Comparison of ENCODE assay signal across 25 mouse cellular contexts in the genomic region with DNA sequence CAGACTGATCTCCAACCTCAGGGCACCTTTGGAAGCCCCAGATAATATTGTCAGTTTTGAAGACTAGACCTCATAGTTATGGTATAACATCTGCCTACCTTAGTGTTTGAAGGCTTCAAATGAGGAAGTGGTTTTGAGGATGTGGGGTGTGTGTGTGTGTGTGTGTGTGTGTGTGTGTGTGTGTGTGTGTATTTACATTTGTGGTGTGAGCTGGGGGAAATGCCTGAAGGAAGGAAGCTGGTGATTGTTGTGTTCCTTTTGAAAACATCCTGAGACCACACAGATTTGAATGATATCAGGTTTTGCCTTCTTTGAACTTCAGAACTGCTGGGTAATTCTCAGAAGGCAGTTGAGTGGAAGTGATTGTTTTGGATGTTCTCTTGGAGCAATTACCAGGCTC. TPM values are rescaled to one million over a fixed set of nuclear protein-coding genes. Genes with fewer than 3 reads are reported as not detected.
DNase-seq lines count a peak whose midpoint lies in the region; ATAC-seq and TF ChIP-seq lines count a peak whose summit lies in the region.
"Had no signal": no experiment of that assay in that cellular context is flagged by ENCODE, and none has a peak within 500 bp of the region (broad histone marks: within the 10 kb centered on the region; RNA-seq: fewer than 3 reads in every experiment).

No protein-coding gene starts in this region.

- no peaks in the 10 kb centered on the region for H3K36me3 ChIP-seq in thymus, adult 2 months (ENCODE audit: control insufficient read depth, insufficient read depth, low read length)
- no peaks in the 10 kb centered on the region for H3K36me3 ChIP-seq in midbrain, embryonic 14.5 days (ENCODE audit: control insufficient read depth, insufficient read depth, low read length)
- H3K36me3 ChIP-seq in hindbrain, embryonic 11.5 days (ENCODE audit: control insufficient read depth, insufficient read depth, low read length): no peaks in the 10 kb centered on the region
- no peaks in the 10 kb centered on the region for H3K36me3 ChIP-seq in midbrain, embryonic 16.5 days (ENCODE audit: control insufficient read depth, insufficient read depth, low read length)
- H3K36me3 ChIP-seq: embryonic facial prominence, embryonic 12.5 days; heart, embryonic 10.5 days; hindbrain, embryonic 10.5 days; midbrain, embryonic 13.5 days; stomach, embryonic 15.5 days had no signal

- H3K4me3 ChIP-seq in brown adipose tissue, adult 24 weeks (ENCODE audit: insufficient read depth, low read depth, low read length): no peak overlapping the region
- no peak overlapping the region for H3K4me3 ChIP-seq in thymus, adult 2 months (ENCODE audit: control insufficient read depth, insufficient read depth, low read length)
- H3K4me3 ChIP-seq in midbrain, embryonic 14.5 days (replicated peaks; ENCODE audit: low read depth, low read length): no peak overlapping the region
- H3K4me3 ChIP-seq in hindbrain, embryonic 11.5 days (ENCODE audit: low read depth, low read length): no peak overlapping the region
- no peak overlapping the region for H3K4me3 ChIP-seq in midbrain, embryonic 16.5 days (ENCODE audit: low read depth, low read length)
- H3K4me3 ChIP-seq: embryonic facial prominence, embryonic 12.5 days; heart, embryonic 10.5 days; hindbrain, embryonic 10.5 days; midbrain, embryonic 13.5 days; stomach, embryonic 15.5 days had no signal

- peak overlapping the region; percentile 81 for H3K27ac ChIP-seq in brown adipose tissue, adult 24 weeks (replicated peaks; ENCODE audit: low read depth, low read length)
- no peak overlapping the region for H3K27ac ChIP-seq in thymus, adult 2 months (ENCODE audit: control insufficient read depth, insufficient read depth, low read length)
- no peak overlapping the region for H3K27ac ChIP-seq in midbrain, embryonic 14.5 days (replicated peaks; ENCODE audit: low read depth, low read length)
- no peak overlapping the region for H3K27ac ChIP-seq in hindbrain, embryonic 11.5 days (ENCODE audit: low read depth, low read length)
- H3K27ac ChIP-seq in midbrain, embryonic 16.5 days (ENCODE audit: low read length): no peak overlapping the region
- H3K27ac ChIP-seq: embryonic facial prominence, embryonic 12.5 days; heart, embryonic 10.5 days; hindbrain, embryonic 10.5 days; macrophage; midbrain, embryonic 13.5 days; stomach, embryonic 15.5 days had no signal

- TF ChIP-seq POLR2A in thymus, adult 2 months (IDR thresholded peaks at IDR 0.05; ENCODE audit: control insufficient read depth, extremely low read depth, insufficient read depth, low read length, poor library complexity): no peak

- H3K4me2 ChIP-seq in midbrain, embryonic 14.5 days (ENCODE audit: low read length): no peak overlapping the region
- no peak overlapping the region for H3K4me2 ChIP-seq in hindbrain, embryonic 11.5 days (replicated peaks; ENCODE audit: low read depth, low read length)
- no peak overlapping the region for H3K4me2 ChIP-seq in midbrain, embryonic 16.5 days (ENCODE audit: low read length)
- H3K4me2 ChIP-seq: embryonic facial prominence, embryonic 12.5 days; midbrain, embryonic 13.5 days; stomach, embryonic 15.5 days had no signal

- no peaks in the 10 kb centered on the region for H3K4me1 ChIP-seq in brown adipose tissue, adult 24 weeks (ENCODE audit: control insufficient read depth, insufficient read depth, insufficient read length, low read length)
- no peaks in the 10 kb centered on the region for H3K4me1 ChIP-seq in thymus, adult 2 months (replicated peaks; ENCODE audit: control insufficient read depth, insufficient read depth, low read length)
- H3K4me1 ChIP-seq in midbrain, embryonic 14.5 days (ENCODE audit: control insufficient read depth, insufficient read depth, low read length): no peaks in the 10 kb centered on the region
- no peaks in the 10 kb centered on the region for H3K4me1 ChIP-seq in hindbrain, embryonic 11.5 days (replicated peaks; ENCODE audit: control insufficient read depth, insufficient read depth, low read length)
- no peaks in the 10 kb centered on the region for H3K4me1 ChIP-seq in midbrain, embryonic 16.5 days (ENCODE audit: control insufficient read depth, insufficient read depth, low read length)
- H3K4me1 ChIP-seq: embryonic facial prominence, embryonic 12.5 days; hindbrain, embryonic 10.5 days; midbrain, embryonic 13.5 days; stomach, embryonic 15.5 days had no signal

- TF ChIP-seq CTCF in thymus, adult 2 months (IDR thresholded peaks at IDR 0.05; ENCODE audit: borderline replicate concordance, control insufficient read depth, extremely low read depth, insufficient read depth, low read length, poor library complexity): no peak

- peak; percentile 0 for DNase-seq in CD4-positive, CD25-positive, alpha-beta regulatory T cell, adult 2 months (ENCODE audit: low read depth, low spot score)
- peak; percentile 28 for DNase-seq in 416B (ENCODE audit: low read depth)
- DNase-seq in thymus, adult 2 months: peak; percentile 29
- DNase-seq in midbrain, embryonic 14.5 days: no peak
- no peak for DNase-seq in hindbrain, embryonic 11.5 days (ENCODE audit: low spot score)
- DNase-seq: adrenal gland, adult 8-10 months; cerebellum, adult 11-12 months; cerebellum, postnatal 36 days; forebrain, postnatal 0 days; gastrocnemius, postnatal 10 days; kidney, adult 9 months; liver; liver, postnatal 0 days; right cerebral cortex, adult 18-20 months had no signal

- H3K27me3 ChIP-seq in thymus, adult 2 months (ENCODE audit: control insufficient read depth, insufficient read depth, low read length): no peaks in the 10 kb centered on the region
- no peaks in the 10 kb centered on the region for H3K27me3 ChIP-seq in midbrain, embryonic 14.5 days (ENCODE audit: control insufficient read depth, insufficient read depth, low read length)
- H3K27me3 ChIP-seq in hindbrain, embryonic 11.5 days (ENCODE audit: control insufficient read depth, insufficient read depth, low read length): no peaks in the 10 kb centered on the region
- no peaks in the 10 kb centered on the region for H3K27me3 ChIP-seq in midbrain, embryonic 16.5 days (ENCODE audit: control insufficient read depth, insufficient read depth, low read depth, low read length)
- H3K27me3 ChIP-seq: embryonic facial prominence, embryonic 12.5 days; midbrain, embryonic 13.5 days; stomach, embryonic 15.5 days had no signal

- ATAC-seq in CD4-positive, CD25-positive, alpha-beta regulatory T cell, adult 4 months: no peak
- no peak for ATAC-seq in midbrain, embryonic 14.5 days (ENCODE audit: low FRiP score, low TSS enrichment)
- ATAC-seq in hindbrain, embryonic 11.5 days (ENCODE audit: low FRiP score): no peak
- no peak for ATAC-seq in midbrain, embryonic 16.5 days
- ATAC-seq: forebrain, postnatal 0 days; inflammation-experienced regulatory T-cells, adult 6 months; liver, postnatal 0 days; midbrain, embryonic 13.5 days had no signal

- H3K9ac ChIP-seq in midbrain, embryonic 14.5 days (replicated peaks; ENCODE audit: low read length): no peak overlapping the region
- H3K9ac ChIP-seq in hindbrain, embryonic 11.5 days (ENCODE audit: low read depth, low read length): no peak overlapping the region
- no peak overlapping the region for H3K9ac ChIP-seq in midbrain, embryonic 16.5 days (ENCODE audit: low read depth, low read length)
- H3K9ac ChIP-seq: embryonic facial prominence, embryonic 12.5 days; forebrain, postnatal 0 days; liver, postnatal 0 days; midbrain, embryonic 13.5 days; stomach, embryonic 15.5 days had no signal

- H3K9me3 ChIP-seq in midbrain, embryonic 14.5 days (ENCODE audit: control insufficient read depth, low read length): no peaks in the 10 kb centered on the region
- no peaks in the 10 kb centered on the region for H3K9me3 ChIP-seq in hindbrain, embryonic 11.5 days (ENCODE audit: control insufficient read depth, low read length)
- no peaks in the 10 kb centered on the region for H3K9me3 ChIP-seq in midbrain, embryonic 16.5 days (replicated peaks; ENCODE audit: control insufficient read depth, low read length, poor library complexity, severe bottlenecking)
- H3K9me3 ChIP-seq: embryonic facial prominence, embryonic 12.5 days; heart, embryonic 10.5 days; hindbrain, embryonic 10.5 days; midbrain, embryonic 13.5 days; stomach, embryonic 15.5 days had no signal

RNA-seq across cellular contexts. Expression of gene Fthl17a, which starts 22.6 kb away (rescaled TPM):
- not detected for polyA plus RNA-seq in CD4-positive, CD25-positive, alpha-beta regulatory T cell, adult 4 months (2017; shearing (Covaris generic))
- polyA plus RNA-seq in brown adipose tissue, adult 24 weeks (2012; ENCODE audit: insufficient read depth, insufficient read length, missing spikeins): not detected in 2 replicates
- not detected in 2 replicates for polyA plus RNA-seq in thymus, adult 2 months (2012; rRNA removed)
- not detected in 2 replicates for polyA plus RNA-seq in midbrain, embryonic 14.5 days (2014; fragmentation: Nextera tagmentation; extraction: Ambion mirVana)
- polyA plus RNA-seq in hindbrain, embryonic 11.5 days (2014; fragmentation: Nextera tagmentation; extraction: Ambion mirVana): not detected in 2 replicates
- polyA plus RNA-seq in midbrain, embryonic 16.5 days (2015; fragmentation: Nextera tagmentation; extraction: Ambion mirVana): not detected in 2 replicates
- polyA plus RNA-seq: embryonic facial prominence, embryonic 12.5 days; forebrain, postnatal 0 days; heart, embryonic 10.5 days; hindbrain, embryonic 10.5 days; inflammation-experienced regulatory T-cells, adult 6 months; large intestine, adult 2 months; liver, postnatal 0 days; macrophage; midbrain, embryonic 13.5 days; stomach, embryonic 15.5 days had no signal

Comparison
In these comparisons a context has a peak if more than half of its experiments do, and no peak if none do; other contexts are left out.
1. DNase-seq: peak in CD4-positive, CD25-positive, alpha-beta regulatory T cell, adult 2 months (single experiment), 416B (single experiment) and thymus, adult 2 months (single experiment); none in midbrain, embryonic 14.5 days (single experiment) and hindbrain, embryonic 11.5 days (single experiment).